Mouse (Mus musculus): ENCODE measurements around the gene Lhx2.

- no peak for TF ChIP-seq CTCF (IDR thresholded peaks at IDR 0.05; ENCODE audit: low read depth, low read length)
- TF ChIP-seq POLR2A (IDR thresholded peaks at IDR 0.05; ENCODE audit: borderline replicate concordance, low read depth, low read length), result no peak
Measured at GRCm38 (mm10) chr2:38404007-38404596, 65.0 kb downstream of the Lhx2 start.
